Mouse (Mus musculus): ENCODE measurements around the gene Tnrc6b. TPM values are rescaled to one million over a fixed set of nuclear protein-coding genes. Genes with fewer than 3 reads are reported as not detected.

Tnrc6b gene
- total and polyA plus RNA-seq, 2 experiments from 2014 or later: 21.0 to 24.0 TPM

DNA sequence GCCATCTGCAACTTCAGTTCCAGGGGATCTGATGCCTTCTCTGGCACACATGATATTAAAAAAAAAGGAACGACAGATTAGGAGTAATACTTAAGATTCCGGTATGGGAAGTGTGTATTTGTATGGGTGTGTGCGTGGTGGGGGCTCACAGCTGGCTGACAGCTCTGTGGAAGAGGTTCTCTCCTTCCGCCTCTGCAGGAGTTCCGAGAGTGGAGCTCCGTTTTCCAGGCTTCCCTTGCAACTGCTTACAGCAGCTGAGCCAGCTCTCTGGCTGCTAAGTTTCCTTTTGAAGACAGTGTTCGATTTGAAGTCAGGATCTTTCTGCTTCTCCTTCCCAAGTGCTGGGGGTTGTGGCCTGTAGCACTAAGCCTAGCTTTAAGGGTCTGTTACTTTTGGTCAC lies 238.9 kb downstream of the Tnrc6b start:
- H3K4me3 ChIP-seq (ENCODE audit: low read depth, low read length): no peak overlapping the region
- H3K27ac ChIP-seq (ENCODE audit: low read depth, low read length): no peak overlapping the region
- H3K27me3 ChIP-seq (ENCODE audit: insufficient read depth, low read length): no peaks in the 10 kb centered on the region
- no peak for TF ChIP-seq CTCF (IDR thresholded peaks at IDR 0.05; ENCODE audit: low read depth)
- 91% methylated on average over 7 of the region's 7 CpGs for WGBS
- ATAC-seq (no peak), DNase-seq (no peak)
- H3K9me3 ChIP-seq (ENCODE audit: low read length): no peaks in the 10 kb centered on the region
- H3K4me1 ChIP-seq (ENCODE audit: insufficient read depth): peaks cover 4% of the 10 kb centered on the region; the same call in 1 of the 2 replicates
- peaks cover 29% of the 10 kb centered on the region for H3K36me3 ChIP-seq (ENCODE audit: insufficient read depth)
- H3K4me2 ChIP-seq (ENCODE audit: low read depth): no peak overlapping the region
- H3K9ac ChIP-seq: no peak overlapping the region

DNA sequence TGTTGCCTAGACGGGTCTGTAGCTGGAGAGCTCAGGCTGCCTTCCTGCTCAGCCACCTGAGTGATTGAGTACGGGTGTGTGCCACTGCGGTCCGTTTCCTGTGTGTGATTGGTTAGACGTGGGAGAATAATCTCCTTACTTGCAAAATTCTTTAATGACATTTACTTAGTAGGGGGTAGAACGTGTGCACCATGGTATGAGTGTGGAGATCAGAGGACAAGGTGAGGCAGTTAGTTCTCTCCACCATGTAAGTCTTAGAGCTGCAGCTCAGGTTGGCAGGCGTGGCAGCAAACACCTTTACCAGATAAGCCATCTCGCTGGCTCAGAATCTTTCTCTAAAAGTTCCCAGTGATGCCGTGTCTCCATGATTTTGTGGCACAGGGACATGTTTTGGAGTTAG lies 242.9 kb downstream of the Tnrc6b start:
- no peak for TF ChIP-seq CTCF (IDR thresholded peaks at IDR 0.05; ENCODE audit: low read depth)
- 92% methylated on average over 9 of the region's 9 CpGs for WGBS
- Histone ChIP-seq H3K9me3 (ENCODE audit: low read length) (no peaks in the 10 kb centered on the region), H3K4me3 (ENCODE audit: low read depth, low read length) (no peak overlapping the region), H3K36me3 (ENCODE audit: insufficient read depth) (peaks cover 52% of the 10 kb centered on the region), H3K4me1 (ENCODE audit: insufficient read depth) (peaks cover 4% of the 10 kb centered on the region; the same call in 1 of the 2 replicates), H3K9ac (no peak overlapping the region), H3K4me2 (ENCODE audit: low read depth) (no peak overlapping the region), H3K27me3 (ENCODE audit: insufficient read depth, low read length) (no peaks in the 10 kb centered on the region), H3K27ac (ENCODE audit: low read depth, low read length) (no peak overlapping the region)
- DNase-seq (no peak), ATAC-seq (no peak)

DNA sequence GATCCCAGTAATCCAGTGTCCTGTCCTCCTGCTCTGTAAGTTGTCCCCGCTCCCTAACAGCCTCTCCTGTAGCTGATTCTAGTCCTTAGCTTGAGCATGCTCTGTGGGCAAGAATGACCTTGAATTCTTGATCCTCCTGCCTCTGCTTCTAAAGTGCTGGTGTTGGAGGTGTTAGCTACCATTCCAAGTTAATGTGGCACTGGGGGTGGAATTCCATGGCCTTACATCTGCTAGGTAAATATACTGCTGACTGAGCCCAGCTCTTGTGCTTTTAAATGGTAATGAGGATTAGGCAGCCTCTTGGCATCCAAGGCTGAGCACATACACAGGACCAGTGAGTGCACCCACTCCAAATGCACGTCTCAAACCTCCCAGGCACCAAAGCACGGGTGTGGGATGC lies 243.7 kb downstream of the Tnrc6b start:
- Histone ChIP-seq H3K27ac (ENCODE audit: low read depth, low read length) (no peak overlapping the region), H3K27me3 (ENCODE audit: insufficient read depth, low read length) (no peaks in the 10 kb centered on the region), H3K4me1 (ENCODE audit: insufficient read depth) (no peaks in the 10 kb centered on the region), H3K4me2 (ENCODE audit: low read depth) (no peak overlapping the region), H3K4me3 (ENCODE audit: low read depth, low read length) (no peak overlapping the region), H3K36me3 (ENCODE audit: insufficient read depth) (peaks cover 58% of the 10 kb centered on the region), H3K9me3 (ENCODE audit: low read length) (no peaks in the 10 kb centered on the region), H3K9ac (no peak overlapping the region)
- ATAC-seq (no peak), DNase-seq (no peak)
- WGBS: 57% methylated on average over 3 of the region's 3 CpGs
- TF ChIP-seq CTCF (IDR thresholded peaks at IDR 0.05; ENCODE audit: low read depth): no peak

DNA sequence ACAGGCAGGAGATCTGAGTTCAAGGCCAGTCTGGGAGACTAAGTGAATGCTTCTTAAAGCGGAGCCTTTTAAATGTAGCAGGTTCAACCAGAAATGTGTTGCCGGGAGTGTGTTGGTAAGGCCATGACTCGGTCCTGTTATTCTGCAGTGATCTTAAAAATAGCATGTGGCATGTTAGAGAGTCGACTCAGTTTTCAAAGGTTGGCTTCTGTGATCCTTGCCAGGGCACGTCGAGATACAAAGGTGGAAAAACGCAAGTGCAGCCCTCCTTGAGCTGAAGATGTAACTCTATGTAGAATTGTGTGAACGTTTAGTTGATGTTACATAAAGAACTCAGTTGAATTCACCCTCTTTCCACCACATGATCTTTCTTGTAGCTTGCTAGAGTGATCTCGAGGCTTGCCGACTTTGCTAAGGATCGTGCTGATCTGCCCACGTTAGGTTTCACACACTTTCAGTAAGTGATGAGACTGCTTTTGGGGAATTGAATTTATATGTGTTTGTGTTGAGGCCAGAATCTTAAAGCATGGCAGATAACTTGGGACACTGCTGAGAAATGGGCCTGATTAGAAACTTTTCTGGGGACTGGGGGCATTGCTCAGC lies 244.8 kb downstream of the Tnrc6b start:
- no peaks in the 10 kb centered on the region for H3K4me1 ChIP-seq (ENCODE audit: insufficient read depth)
- H3K9ac ChIP-seq: no peak overlapping the region
- H3K27me3 ChIP-seq (ENCODE audit: insufficient read depth, low read length): no peaks in the 10 kb centered on the region
- DNase-seq (no peak), ATAC-seq (no peak)
- TF ChIP-seq CTCF (IDR thresholded peaks at IDR 0.05; ENCODE audit: low read depth): no peak
- H3K4me2 ChIP-seq (ENCODE audit: low read depth): no peak overlapping the region
- H3K27ac ChIP-seq (ENCODE audit: low read depth, low read length): no peak overlapping the region
- H3K9me3 ChIP-seq (ENCODE audit: low read length): no peaks in the 10 kb centered on the region
- H3K36me3 ChIP-seq (ENCODE audit: insufficient read depth): peaks cover 68% of the 10 kb centered on the region
- no peak overlapping the region for H3K4me3 ChIP-seq (ENCODE audit: low read depth, low read length)
- 94% methylated on average over 12 of the region's 12 CpGs for WGBS

DNA sequence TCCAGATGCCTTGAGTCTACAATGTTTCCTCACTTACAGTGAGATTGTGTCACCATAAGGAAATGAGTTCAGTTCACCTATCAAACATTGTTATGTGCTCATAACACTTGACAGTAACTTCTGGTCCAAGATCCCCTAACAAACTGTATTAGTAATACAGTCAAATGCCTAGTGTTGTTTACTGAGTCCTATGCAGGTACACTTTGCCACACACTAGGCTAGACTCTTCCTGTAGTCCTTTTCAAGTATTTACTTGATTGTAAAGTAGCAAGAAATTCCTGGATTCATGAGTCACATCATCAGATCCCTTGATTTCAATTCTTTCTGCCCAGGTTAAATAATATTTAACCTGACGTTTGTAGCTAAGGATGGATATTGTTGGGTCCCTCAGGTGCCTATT lies 258.3 kb downstream of the Tnrc6b start:
- Histone ChIP-seq H3K27ac (ENCODE audit: low read depth, low read length) (no peak overlapping the region), H3K27me3 (ENCODE audit: insufficient read depth, low read length) (no peaks in the 10 kb centered on the region), H3K36me3 (ENCODE audit: insufficient read depth) (peaks cover 50% of the 10 kb centered on the region), H3K9me3 (ENCODE audit: low read length) (no peaks in the 10 kb centered on the region), H3K4me1 (ENCODE audit: insufficient read depth) (no peaks in the 10 kb centered on the region), H3K4me2 (ENCODE audit: low read depth) (no peak overlapping the region), H3K9ac (no peak overlapping the region), H3K4me3 (ENCODE audit: low read depth, low read length) (no peak overlapping the region)
- no peak for TF ChIP-seq CTCF (IDR thresholded peaks at IDR 0.05; ENCODE audit: low read depth)
- WGBS: 84% methylated on average over 1 of the region's 1 CpGs
- DNase-seq: no peak
- no peak for ATAC-seq

DNA sequence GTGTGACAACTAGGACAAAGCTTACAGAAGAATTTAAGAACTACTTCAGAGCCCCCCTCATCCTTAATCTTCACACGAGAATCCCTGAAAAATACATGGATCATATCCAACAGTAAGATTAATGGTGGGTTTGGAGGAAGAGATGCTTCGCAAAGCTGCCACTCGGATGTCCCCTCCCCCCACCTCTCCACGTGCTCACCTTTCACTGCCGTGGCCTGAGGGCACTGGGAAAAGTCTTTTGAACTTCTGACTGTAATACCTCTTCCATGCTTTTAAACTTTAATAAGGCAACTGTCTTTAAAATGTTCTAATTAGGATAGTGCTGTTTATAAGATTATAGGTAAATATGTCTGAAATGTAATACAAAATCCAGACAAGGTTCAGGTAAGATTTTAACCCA lies 263.2 kb downstream of the Tnrc6b start:
- Histone ChIP-seq H3K27ac (ENCODE audit: low read depth, low read length) (no peak overlapping the region), H3K4me1 (ENCODE audit: insufficient read depth) (no peaks in the 10 kb centered on the region), H3K27me3 (ENCODE audit: insufficient read depth, low read length) (no peaks in the 10 kb centered on the region), H3K4me3 (ENCODE audit: low read depth, low read length) (no peak overlapping the region), H3K9me3 (ENCODE audit: low read length) (no peaks in the 10 kb centered on the region), H3K4me2 (ENCODE audit: low read depth) (no peak overlapping the region), H3K9ac (no peak overlapping the region), H3K36me3 (ENCODE audit: insufficient read depth) (peaks cover 7% of the 10 kb centered on the region; the same call in 1 of the 2 replicates)
- TF ChIP-seq CTCF (IDR thresholded peaks at IDR 0.05; ENCODE audit: low read depth): no peak
- ATAC-seq (no peak), DNase-seq (no peak)
- WGBS: 41% methylated on average over 5 of the region's 5 CpGs

DNA sequence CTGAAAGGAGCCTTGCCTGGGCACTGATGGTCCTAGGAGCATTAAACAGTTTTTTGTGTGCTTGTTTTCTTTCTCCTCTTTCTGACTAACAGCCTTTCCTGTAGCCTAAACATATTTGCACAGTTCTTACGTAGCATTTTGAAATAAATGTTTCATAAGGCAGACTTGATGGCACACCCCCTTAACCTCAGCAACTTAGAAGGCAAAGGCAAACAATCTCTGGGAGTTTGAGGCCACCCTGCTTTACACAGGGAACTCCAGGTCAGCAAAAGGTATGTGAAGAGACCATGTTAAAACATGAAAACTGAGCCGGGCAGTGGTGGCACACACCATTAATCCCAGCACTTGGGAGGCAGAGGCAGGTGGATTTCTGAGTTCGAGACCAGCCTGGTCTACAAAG lies 264.6 kb downstream of the Tnrc6b start:
- Histone ChIP-seq H3K4me1 (ENCODE audit: insufficient read depth) (no peaks in the 10 kb centered on the region), H3K27me3 (ENCODE audit: insufficient read depth, low read length) (no peaks in the 10 kb centered on the region), H3K27ac (ENCODE audit: low read depth, low read length) (no peak overlapping the region), H3K36me3 (ENCODE audit: insufficient read depth) (no peaks in the 10 kb centered on the region), H3K9me3 (ENCODE audit: low read length) (no peaks in the 10 kb centered on the region), H3K9ac (no peak overlapping the region), H3K4me3 (ENCODE audit: low read depth, low read length) (no peak overlapping the region), H3K4me2 (ENCODE audit: low read depth) (no peak overlapping the region)
- WGBS: 93% methylated on average over 3 of the region's 3 CpGs
- ATAC-seq (no peak), DNase-seq (no peak)
- TF ChIP-seq CTCF (IDR thresholded peaks at IDR 0.05; ENCODE audit: low read depth): no peak
